In the genomic region with DNA sequence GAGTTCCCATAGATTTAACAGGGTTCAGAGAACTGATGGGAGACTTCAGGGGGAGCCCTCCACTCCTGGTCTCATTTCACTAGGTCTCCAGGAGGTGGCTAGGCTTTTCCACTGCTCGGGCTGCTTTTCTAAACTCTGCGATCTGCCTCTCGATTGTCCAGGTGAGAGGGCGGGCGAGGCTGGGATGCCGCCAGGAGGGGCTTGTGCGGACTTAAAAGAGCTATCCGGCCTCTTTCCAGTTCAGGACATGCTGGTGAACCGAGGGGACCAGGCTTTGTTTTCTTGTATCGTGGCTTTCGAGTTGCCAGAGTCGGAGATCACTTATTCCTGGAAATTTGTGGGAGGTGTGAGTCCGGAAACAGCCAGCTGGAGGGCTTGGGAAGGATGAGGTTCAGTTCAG, we compare ENCODE assay signal across 9 mouse cellular contexts. TPM values are rescaled to one million over a fixed set of nuclear protein-coding genes. Genes with fewer than 3 reads are reported as not detected.
DNase-seq lines count a peak whose midpoint lies in the region; ATAC-seq and TF ChIP-seq lines count a peak whose summit lies in the region.
"Had no signal": no experiment of that assay in that cellular context is flagged by ENCODE, and none has a peak within 500 bp of the region (broad histone marks: within the 10 kb centered on the region; RNA-seq: fewer than 3 reads in every experiment).

No protein-coding gene starts in this region.

- dilution Hi-C loops in CH12.LX (cut with MboI; ENCODE audit: extremely low pct_ligation_motif_present, extremely low pct_unique_long_range_greater_than_20kb, low sequenced_read_pairs): no loop called here

- peaks cover 1% of the 10 kb centered on the region for H3K27me3 ChIP-seq in CH12.LX (replicated peaks)
- H3K27me3 ChIP-seq in hindbrain, embryonic 13.5 days: no peaks in the 10 kb centered on the region
- H3K27me3 ChIP-seq in lung, postnatal 0 days (replicated peaks; ENCODE audit: insufficient read depth, low read length): no peaks in the 10 kb centered on the region

- TF ChIP-seq POLR2A in CH12.LX (IDR thresholded peaks at IDR 0.05; ENCODE audit: low read depth, low read length): no peak
- no peak for TF ChIP-seq POLR2A in cortical plate, adult 2 months (IDR thresholded peaks at IDR 0.05; ENCODE audit: extremely low read depth, insufficient read depth, low read length)

- no peak overlapping the region for H3K27ac ChIP-seq in CH12.LX (ENCODE audit: insufficient read depth, low read depth)
- H3K27ac ChIP-seq in cortical plate, adult 2 months (ENCODE audit: insufficient read depth, low read length): peak overlapping the region; percentile 54
- peak overlapping the region; percentile 87 for H3K27ac ChIP-seq in hindbrain, embryonic 13.5 days
- H3K27ac ChIP-seq in lung, postnatal 0 days (ENCODE audit: low read length): peak overlapping the region; percentile 96

- no peaks in the 10 kb centered on the region for H3K79me2 ChIP-seq in CH12.LX (replicated peaks; ENCODE audit: control insufficient read depth, extremely low read depth, insufficient read depth, poor library complexity, severe bottlenecking)

- ATAC-seq in hindbrain, embryonic 13.5 days (ENCODE audit: low FRiP score): no peak; the same call in 1 of the 2 replicates
- ATAC-seq in lung, postnatal 0 days: no peak
- ATAC-seq in granulocyte monocyte progenitor cell, adult 5-6 weeks (replicated peaks; ENCODE audit: poor library complexity, severe bottlenecking): no peak

- H3K9me3 ChIP-seq in CH12.LX (replicated peaks; ENCODE audit: low read length): no peaks in the 10 kb centered on the region
- no peaks in the 10 kb centered on the region for H3K9me3 ChIP-seq in hindbrain, embryonic 13.5 days
- no peaks in the 10 kb centered on the region for H3K9me3 ChIP-seq in lung, postnatal 0 days (ENCODE audit: low read length)

- in situ Hi-C loops in CH12.LX (cut with MboI; ENCODE audit: low pct_ligation_motif_present, low pct_unique_long_range_greater_than_20kb, low sequenced_read_pairs): no loop called here

- TF ChIP-seq EP300 in CH12.LX (IDR thresholded peaks at IDR 0.05; ENCODE audit: low read length): no peak
- TF ChIP-seq EP300 in lung, postnatal 0 days (IDR thresholded peaks at IDR 0.05): no peak

- H3K4me3 ChIP-seq in CH12.LX (replicated peaks in 1 of 3; ENCODE audit: low read depth in 2 of 3, low read length in 2 of 3, poor library complexity in 1 of 3): peak overlapping the region in 2 of 3 experiments; percentile 74 to 77
- H3K4me3 ChIP-seq in cortical plate, adult 2 months (ENCODE audit: insufficient read depth, low read length): peak overlapping the region; percentile 36
- peak overlapping the region; percentile 45 for H3K4me3 ChIP-seq in hindbrain, embryonic 13.5 days
- peak overlapping the region; percentile 50 for H3K4me3 ChIP-seq in lung, postnatal 0 days (ENCODE audit: low read depth, low read length)

- DNase-seq in gastrocnemius, postnatal 25 days: peak; percentile 18
- no peak for DNase-seq in gastrocnemius, adult 18-20 months (ENCODE audit: low spot score)
- no peak for DNase-seq in CH12.LX (ENCODE audit: extremely low read depth)
- DNase-seq in lung, postnatal 0 days (ENCODE audit: low spot score): no peak
- DNase-seq in layer of hippocampus, adult 9-11 months: no peak

- TF ChIP-seq CTCF in CH12.LX (conservative IDR thresholded peaks at IDR 0.05 in 1 of 2, IDR thresholded peaks at IDR 0.05 in 1 of 2; ENCODE audit: low read depth in 2 of 2, low read length in 2 of 2): no peak
- no peak for TF ChIP-seq CTCF in cortical plate, adult 2 months (IDR thresholded peaks at IDR 0.05; ENCODE audit: extremely low read depth, insufficient read depth, low read length)
- no peak for TF ChIP-seq CTCF in lung, postnatal 0 days (IDR thresholded peaks at IDR 0.05)

- no peak overlapping the region for H3K9ac ChIP-seq in CH12.LX (ENCODE audit: insufficient read depth, low read depth)
- peak overlapping the region; percentile 74 for H3K9ac ChIP-seq in hindbrain, embryonic 13.5 days
- peak overlapping the region; percentile 41 for H3K9ac ChIP-seq in lung, postnatal 0 days (replicated peaks; ENCODE audit: low read depth)

- peaks cover 3 to 12% of the 10 kb centered on the region in 2 experiments; a peak in 3 of 4 replicates for H3K4me1 ChIP-seq in CH12.LX (ENCODE audit: control insufficient read depth in 1 of 2, insufficient read depth in 2 of 2)
- H3K4me1 ChIP-seq in cortical plate, adult 2 months (ENCODE audit: control insufficient read depth, insufficient read depth, low read length): no peaks in the 10 kb centered on the region; the same call in 1 of the 2 replicates
- H3K4me1 ChIP-seq in hindbrain, embryonic 13.5 days (replicated peaks): peaks cover 65% of the 10 kb centered on the region
- H3K4me1 ChIP-seq in lung, postnatal 0 days (ENCODE audit: insufficient read depth, low read depth, low read length): peaks cover 16% of the 10 kb centered on the region; the same call in 1 of the 2 replicates

- peaks cover 0 to 16% of the 10 kb centered on the region in 2 experiments for H3K36me3 ChIP-seq in CH12.LX (replicated peaks in 1 of 2; ENCODE audit: control insufficient read depth in 1 of 2, insufficient read depth in 1 of 2, low read length in 1 of 2)
- peaks cover 43% of the 10 kb centered on the region for H3K36me3 ChIP-seq in hindbrain, embryonic 13.5 days
- H3K36me3 ChIP-seq in lung, postnatal 0 days (ENCODE audit: insufficient read depth, low read length): no peaks in the 10 kb centered on the region

- peak overlapping the region; percentile 72; the same call in 1 of the 2 replicates for H3K4me2 ChIP-seq in CH12.LX (ENCODE audit: insufficient read depth, low read depth, poor library complexity, severe bottlenecking)
- peak overlapping the region; percentile 69 for H3K4me2 ChIP-seq in hindbrain, embryonic 13.5 days
- H3K4me2 ChIP-seq in lung, postnatal 0 days (replicated peaks; ENCODE audit: low read depth, low read length): peak overlapping the region; percentile 73

- no peak for TF ChIP-seq RAD21 in CH12.LX (IDR thresholded peaks at IDR 0.05; ENCODE audit: low read depth, low read length)

- WGBS in hindbrain, embryonic 13.5 days: 10% methylated on average over 13 of the region's 13 CpGs
- WGBS in lung, postnatal 0 days: 4% methylated on average over 13 of the region's 13 CpGs

RNA-seq across cellular contexts. Expression of gene Spaca6, which starts 10.5 kb away (rescaled TPM):
- 10 to 100 TPM in 1 of 2 experiments, 1 to 10 TPM in 1; 7.0 to 15.8 TPM for total RNA-seq in gastrocnemius, postnatal 25 days (2021)
- 1 to 10 TPM; 4.8 to 6.0 TPM for total RNA-seq in gastrocnemius, adult 18-20 months (2021)
- total RNA-seq in CH12.LX (2012; rRNA removed) (not detected in 2 replicates), CH12.LX (2014; rRNA removed) (not detected in 2 replicates)
- polyA plus RNA-seq in CH12.LX (2012; ENCODE audit: insufficient read length, low read depth): 0.67 TPM in 1 of 2 replicates, not detected in the other
- polyA plus RNA-seq in cortical plate, adult 2 months (2012; rRNA removed): 92.5 and 111 TPM in 2 replicates
- 34.0 and 38.5 TPM in 2 replicates for polyA plus RNA-seq in hindbrain, embryonic 13.5 days (2015; fragmentation: Nextera tagmentation; extraction: Ambion mirVana)
- 16.6 and 17.9 TPM in 2 replicates for polyA plus RNA-seq in lung, postnatal 0 days (2015; fragmentation: Nextera tagmentation; extraction: Ambion mirVana)
- total RNA-seq in granulocyte monocyte progenitor cell, adult 5-6 weeks (2014; fragmentation: Nextera tagmentation): 1.6 and 3.2 TPM in 2 replicates
- not detected in 2 replicates for total RNA-seq in granulocyte monocyte progenitor cell, adult 5-6 weeks (2017)

RNA-seq across cellular contexts. Expression of gene Has1, which starts 17.6 kb away (rescaled TPM):
- total RNA-seq in gastrocnemius, postnatal 25 days (2021): under 1 TPM; 0.15 to 0.40 TPM
- total RNA-seq in gastrocnemius, adult 18-20 months (2021): under 1 TPM; 0.09 to 0.52 TPM
- total RNA-seq in CH12.LX (2012; rRNA removed) (not detected in 2 replicates), CH12.LX (2014; rRNA removed) (not detected in 2 replicates)
- not detected in 2 replicates for polyA plus RNA-seq in CH12.LX (2012; ENCODE audit: insufficient read length, low read depth)
- polyA plus RNA-seq in cortical plate, adult 2 months (2012; rRNA removed): 0.58 and 0.61 TPM in 2 replicates
- 1.1 and 1.2 TPM in 2 replicates for polyA plus RNA-seq in hindbrain, embryonic 13.5 days (2015; fragmentation: Nextera tagmentation; extraction: Ambion mirVana)
- polyA plus RNA-seq in lung, postnatal 0 days (2015; fragmentation: Nextera tagmentation; extraction: Ambion mirVana): 1.9 and 2.4 TPM in 2 replicates
- total RNA-seq in granulocyte monocyte progenitor cell, adult 5-6 weeks (2014; fragmentation: Nextera tagmentation): not detected in 2 replicates
- total RNA-seq in granulocyte monocyte progenitor cell, adult 5-6 weeks (2017): not detected in 2 replicates
- total RNA-seq: hematopoietic stem cell, adult 5-6 weeks had no signal

RNA-seq across cellular contexts. Expression of gene Fpr1, which starts 46.3 kb away (rescaled TPM):
- not detected for total RNA-seq in gastrocnemius, postnatal 25 days (2021)
- total RNA-seq in gastrocnemius, adult 18-20 months (2021): not detected
- total RNA-seq in CH12.LX (2012; rRNA removed) (not detected in 2 replicates), CH12.LX (2014; rRNA removed) (not detected in 2 replicates)
- polyA plus RNA-seq in CH12.LX (2012; ENCODE audit: insufficient read length, low read depth): not detected in 2 replicates
- polyA plus RNA-seq in cortical plate, adult 2 months (2012; rRNA removed): not detected in 2 replicates
- polyA plus RNA-seq in hindbrain, embryonic 13.5 days (2015; fragmentation: Nextera tagmentation; extraction: Ambion mirVana): not detected in 2 replicates
- polyA plus RNA-seq in lung, postnatal 0 days (2015; fragmentation: Nextera tagmentation; extraction: Ambion mirVana): 13.7 and 14.9 TPM in 2 replicates
- total RNA-seq in granulocyte monocyte progenitor cell, adult 5-6 weeks (2014; fragmentation: Nextera tagmentation): not detected in 2 replicates
- 1.1 and 2.9 TPM in 2 replicates for total RNA-seq in granulocyte monocyte progenitor cell, adult 5-6 weeks (2017)

RNA-seq across cellular contexts. Expression of gene Fpr2, which starts 50.2 kb away (rescaled TPM):
- total RNA-seq in gastrocnemius, postnatal 25 days (2021): not detected
- total RNA-seq in gastrocnemius, adult 18-20 months (2021): not detected
- total RNA-seq in CH12.LX (2012; rRNA removed): not detected in 2 replicates
- total RNA-seq in CH12.LX (2014; rRNA removed): not detected in 2 replicates
- polyA plus RNA-seq in CH12.LX (2012; ENCODE audit: insufficient read length, low read depth): not detected in 2 replicates
- polyA plus RNA-seq in cortical plate, adult 2 months (2012; rRNA removed): 0.65 and 0.85 TPM in 2 replicates
- not detected in 2 replicates for polyA plus RNA-seq in hindbrain, embryonic 13.5 days (2015; fragmentation: Nextera tagmentation; extraction: Ambion mirVana)
- 12.6 and 15.4 TPM in 2 replicates for polyA plus RNA-seq in lung, postnatal 0 days (2015; fragmentation: Nextera tagmentation; extraction: Ambion mirVana)
- total RNA-seq in granulocyte monocyte progenitor cell, adult 5-6 weeks (2014; fragmentation: Nextera tagmentation): not detected in 2 replicates
- total RNA-seq in granulocyte monocyte progenitor cell, adult 5-6 weeks (2017): 3.5 and 5.0 TPM in 2 replicates

RNA-seq across cellular contexts. Expression of gene Fpr3, which starts 50.2 kb away (rescaled TPM):
- not detected for total RNA-seq in gastrocnemius, postnatal 25 days (2021)
- not detected for total RNA-seq in gastrocnemius, adult 18-20 months (2021)
- not detected in 2 replicates for total RNA-seq in CH12.LX (2012; rRNA removed)
- total RNA-seq in CH12.LX (2014; rRNA removed): not detected in 2 replicates
- not detected in 2 replicates for polyA plus RNA-seq in CH12.LX (2012; ENCODE audit: insufficient read length, low read depth)
- not detected in 2 replicates for polyA plus RNA-seq in cortical plate, adult 2 months (2012; rRNA removed)
- polyA plus RNA-seq in hindbrain, embryonic 13.5 days (2015; fragmentation: Nextera tagmentation; extraction: Ambion mirVana): not detected in 2 replicates
- not detected in 2 replicates for polyA plus RNA-seq in lung, postnatal 0 days (2015; fragmentation: Nextera tagmentation; extraction: Ambion mirVana)
- total RNA-seq in granulocyte monocyte progenitor cell, adult 5-6 weeks (2014; fragmentation: Nextera tagmentation): not detected in 2 replicates
- total RNA-seq in granulocyte monocyte progenitor cell, adult 5-6 weeks (2017): not detected in 2 replicates
- total RNA-seq: hematopoietic stem cell, adult 5-6 weeks had no signal
